Mouse (Mus musculus) telencephalon, adult 2 months (tissue): Measurements from ENCODE around the gene Srbd1.

Experiments
- DNase-seq: peaks from one replicate; pipeline ENCODE4 v3.0.0-alpha.2; 2011; ENCODE audit warnings: low read depth, low spot score

The Srbd1 gene

GRCm38 (mm10) chr17:85985131-85985530, 159.8 kb downstream of the Srbd1 start:
- no peak for DNase-seq

- DNase-seq, result no peak
Observed at GRCm38 (mm10) chr17:85982271-85982670, 162.7 kb downstream of the Srbd1 start.

GRCm38 (mm10) chr17:85981869-85982268, 163.1 kb downstream of the Srbd1 start:
- no peak for DNase-seq

- no peak for DNase-seq
Observed at GRCm38 (mm10) chr17:85978876-85979275, 166.1 kb downstream of the Srbd1 start.

- no peak for DNase-seq
Observed at GRCm38 (mm10) chr17:85975077-85975476, 169.9 kb downstream of the Srbd1 start.

- DNase-seq, result no peak
Observed at GRCm38 (mm10) chr17:85974591-85974990, 170.4 kb downstream of the Srbd1 start.

GRCm38 (mm10) chr17:85971120-85971519, 173.9 kb downstream of the Srbd1 start:
- no peak for DNase-seq

- DNase-seq, result no peak
Observed at GRCm38 (mm10) chr17:85961653-85962052, 183.3 kb downstream of the Srbd1 start.

GRCm38 (mm10) chr17:85951771-85952170, 193.2 kb downstream of the Srbd1 start:
- no peak for DNase-seq

- no peak for DNase-seq
Observed at GRCm38 (mm10) chr17:85949919-85950505, 195.0 kb downstream of the Srbd1 start.

GRCm38 (mm10) chr17:85948911-85949909, 195.8 kb downstream of the Srbd1 start:
- peak; percentile 50 for DNase-seq

GRCm38 (mm10) chr17:85944726-85945125, 200.2 kb downstream of the Srbd1 start:
- no peak for DNase-seq

GRCm38 (mm10) chr17:85943994-85944640, 200.9 kb downstream of the Srbd1 start:
- DNase-seq, result no peak

GRCm38 (mm10) chr17:85943551-85943981, 201.4 kb downstream of the Srbd1 start:
- no peak for DNase-seq

- no peak for DNase-seq
Observed at GRCm38 (mm10) chr17:85943071-85943470, 201.9 kb downstream of the Srbd1 start.

- no peak for DNase-seq
Observed at GRCm38 (mm10) chr17:85942123-85942522, 202.9 kb downstream of the Srbd1 start.

- no peak for DNase-seq
Observed at GRCm38 (mm10) chr17:85941141-85941738, 203.7 kb downstream of the Srbd1 start.

- DNase-seq, result no peak
Observed at GRCm38 (mm10) chr17:85937131-85937530, 207.8 kb downstream of the Srbd1 start.

- DNase-seq, result no peak
Observed at GRCm38 (mm10) chr17:85935268-85935667, 209.7 kb downstream of the Srbd1 start.
